ENCODE assay signal across 23 mouse cellular contexts in genomic region chr11:6108296-6108695, GRCm38 (mm10). TPM values are rescaled to one million over a fixed set of nuclear protein-coding genes. Genes with fewer than 3 reads are reported as not detected.
DNase-seq lines count a peak whose midpoint lies in the region; ATAC-seq and TF ChIP-seq lines count a peak whose summit lies in the region.
"Had no signal": no experiment of that assay in that cellular context is flagged by ENCODE, and none has a peak within 500 bp of the region (broad histone marks: within the 10 kb centered on the region; RNA-seq: fewer than 3 reads in every experiment).

No protein-coding gene starts in this region.

- no peak overlapping the region for H3K4me3 ChIP-seq in cerebellum, adult 2 months (replicated peaks; ENCODE audit: insufficient read depth, low read depth, low read length)
- H3K4me3 ChIP-seq in left cerebral cortex, adult 2 months = no peak overlapping the region
- no peak overlapping the region for H3K4me3 ChIP-seq in olfactory bulb, adult 2 months (ENCODE audit: insufficient read depth, low read depth, low read length)
- no peak overlapping the region for H3K4me3 ChIP-seq in midbrain, embryonic 11.5 days (ENCODE audit: low read depth, low read length)
- H3K4me3 ChIP-seq: forebrain, embryonic 10.5 days; forebrain, embryonic 13.5 days; gastrocnemius, adult 2 months; hindbrain, embryonic 12.5 days had no signal

- no peak for TF ChIP-seq CTCF in cerebellum, adult 2 months (IDR thresholded peaks at IDR 0.05; ENCODE audit: borderline replicate concordance, insufficient read depth, low read depth, low read length)
- TF ChIP-seq CTCF in left cerebral cortex, adult 2 months (IDR thresholded peaks at IDR 0.05) = no peak
- no peak for TF ChIP-seq CTCF in olfactory bulb, adult 2 months (IDR thresholded peaks at IDR 0.05; ENCODE audit: insufficient read depth, low read depth, low read length)

- no peaks in the 10 kb centered on the region for H3K9me3 ChIP-seq in midbrain, embryonic 11.5 days (ENCODE audit: control insufficient read depth, low read length)
- H3K9me3 ChIP-seq: forebrain, embryonic 10.5 days; forebrain, embryonic 13.5 days; G1E; hindbrain, embryonic 12.5 days had no signal

- H3K27ac ChIP-seq in cerebellum, adult 2 months (ENCODE audit: insufficient read depth, low read length) = peak overlapping the region; percentile 8
- peak overlapping the region; percentile 20; the same call in 1 of the 2 replicates for H3K27ac ChIP-seq in left cerebral cortex, adult 2 months
- H3K27ac ChIP-seq in olfactory bulb, adult 2 months (ENCODE audit: insufficient read depth, low read depth, low read length) = peak overlapping the region; percentile 52; the same call in 1 of the 2 replicates
- H3K27ac ChIP-seq in midbrain, embryonic 11.5 days (ENCODE audit: low read depth, low read length) = no peak overlapping the region
- H3K27ac ChIP-seq: forebrain, embryonic 10.5 days; forebrain, embryonic 13.5 days; gastrocnemius, adult 2 months; hindbrain, embryonic 12.5 days; hindbrain, postnatal 0 days had no signal

- intact Hi-C loops in left cerebral cortex, adult 2 months (cut with DNase I) = no loop called here

- H3K4me2 ChIP-seq in midbrain, embryonic 11.5 days = no peak overlapping the region
- H3K4me2 ChIP-seq: forebrain, embryonic 13.5 days; heart, embryonic 11.5 days; hindbrain, embryonic 12.5 days had no signal

- peaks cover 12% of the 10 kb centered on the region; the same call in 1 of the 2 replicates for H3K36me3 ChIP-seq in midbrain, embryonic 11.5 days (ENCODE audit: control insufficient read depth, insufficient read depth, low read length)

- 21% methylated on average over 5 of the region's 5 CpGs for WGBS in cerebellum, adult 2 months
- WGBS in olfactory bulb, adult 2 months = 81% methylated on average over 5 of the region's 5 CpGs
- 95% methylated on average over 5 of the region's 5 CpGs for WGBS in midbrain, embryonic 11.5 days

- no peak overlapping the region for H3K9ac ChIP-seq in midbrain, embryonic 11.5 days (ENCODE audit: low read length)
- H3K9ac ChIP-seq: forebrain, embryonic 13.5 days; hindbrain, embryonic 12.5 days had no signal

- no peaks in the 10 kb centered on the region for H3K27me3 ChIP-seq in cerebellum, adult 2 months (ENCODE audit: control insufficient read depth, insufficient read depth, low read length)
- H3K27me3 ChIP-seq in midbrain, embryonic 11.5 days (ENCODE audit: control insufficient read depth, insufficient read depth, low read length) = no peaks in the 10 kb centered on the region
- H3K27me3 ChIP-seq: forebrain, embryonic 13.5 days; hindbrain, embryonic 12.5 days; Patski had no signal

- DNase-seq in cerebellum, adult 2 months = peak in 1 of 2 experiments; percentile 58
- no peak for DNase-seq in left cerebral cortex, adult 2 months (ENCODE audit: extremely low spot score in 1 of 2, low spot score in 2 of 2)
- DNase-seq in left cerebral cortex, adult 8-10 months (ENCODE audit: low spot score in 2 of 2) = no peak
- DNase-seq in brain, adult 2 months (ENCODE audit: low read depth, low spot score) = peak; percentile 46
- DNase-seq in midbrain, embryonic 11.5 days (ENCODE audit: low spot score, missing footprints) = no peak
- DNase-seq: adrenal gland, postnatal 10 days; adrenal gland, postnatal 36 days; gastrocnemius, adult 2 months; gastrocnemius, postnatal 14 days; heart, adult 11 months; kidney, adult 18-20 months had no signal

- peaks cover 42% of the 10 kb centered on the region for H3K4me1 ChIP-seq in cerebellum, adult 2 months (ENCODE audit: control insufficient read depth, insufficient read depth, low read length)
- peaks cover 25% of the 10 kb centered on the region for H3K4me1 ChIP-seq in olfactory bulb, adult 2 months (ENCODE audit: control insufficient read depth, insufficient read depth, low read length)
- H3K4me1 ChIP-seq in midbrain, embryonic 11.5 days (ENCODE audit: control insufficient read depth, insufficient read depth, low read length) = no peaks in the 10 kb centered on the region
- H3K4me1 ChIP-seq: forebrain, embryonic 10.5 days; forebrain, embryonic 13.5 days; hindbrain, embryonic 12.5 days had no signal

- no peak for ATAC-seq in cerebellum, adult (ENCODE audit: insufficient number of reproducible peaks, low FRiP score, low TSS enrichment)
- ATAC-seq in midbrain, embryonic 11.5 days (ENCODE audit: low FRiP score) = no peak
- ATAC-seq in frontal cortex, adult (ENCODE audit: low TSS enrichment) = no peak
- ATAC-seq: forebrain, embryonic 13.5 days; hindbrain, postnatal 0 days; inflammation-experienced regulatory T-cells, adult 6 months; intestine, embryonic 16.5 days; Patski had no signal

- TF ChIP-seq POLR2A in cerebellum, adult 2 months (IDR thresholded peaks at IDR 0.05; ENCODE audit: borderline replicate concordance, insufficient read depth, low read length) = no peak
- no peak for TF ChIP-seq POLR2A in olfactory bulb, adult 2 months (IDR thresholded peaks at IDR 0.05; ENCODE audit: insufficient read depth, low read depth, low read length)

RNA-seq across cellular contexts. Expression of gene Camk2b, which starts 42.1 kb away (rescaled TPM):
- polyA plus RNA-seq in cerebellum, adult 2 months (2012; rRNA removed) = 479 and 518 TPM in 2 replicates
- total RNA-seq in left cerebral cortex, adult 2 months (2021) = 100 to 1,000 TPM; 607 to 644 TPM
- total RNA-seq in left cerebral cortex, adult 8-10 months (2022) = 100 to 1,000 TPM; 652 to 710 (median 699) TPM
- polyA plus RNA-seq in olfactory bulb, adult 2 months (2012; ENCODE audit: insufficient read depth, insufficient read length, low replicate concordance, missing spikeins) = 150 and 183 TPM in 2 replicates
- polyA plus RNA-seq in midbrain, embryonic 11.5 days (2014; fragmentation: Nextera tagmentation; extraction: Ambion mirVana) = 2.4 and 2.5 TPM in 2 replicates
- polyA plus RNA-seq: G1E had no signal

Comparison
In these comparisons a context has a peak if more than half of its experiments do, and no peak if none do; other contexts are left out.
1. RNA of gene Camk2b, which starts 42.1 kb away (polyA plus RNA-seq): 479 to 518 TPM in cerebellum, adult 2 months and 150 to 183 TPM in olfactory bulb, adult 2 months; 2.4 to 2.5 TPM in midbrain, embryonic 11.5 days; every median in the first group is over 10 times any median in the second.